Mouse (Mus musculus): Measurements from ENCODE around the gene Gpr4. TPM values are rescaled to one million over a fixed set of nuclear protein-coding genes. Genes with fewer than 3 reads are reported as not detected.

Gene Gpr4
- polyA plus RNA-seq, 1 experiment from 2014 or later, result 0.85 TPM

DNA sequence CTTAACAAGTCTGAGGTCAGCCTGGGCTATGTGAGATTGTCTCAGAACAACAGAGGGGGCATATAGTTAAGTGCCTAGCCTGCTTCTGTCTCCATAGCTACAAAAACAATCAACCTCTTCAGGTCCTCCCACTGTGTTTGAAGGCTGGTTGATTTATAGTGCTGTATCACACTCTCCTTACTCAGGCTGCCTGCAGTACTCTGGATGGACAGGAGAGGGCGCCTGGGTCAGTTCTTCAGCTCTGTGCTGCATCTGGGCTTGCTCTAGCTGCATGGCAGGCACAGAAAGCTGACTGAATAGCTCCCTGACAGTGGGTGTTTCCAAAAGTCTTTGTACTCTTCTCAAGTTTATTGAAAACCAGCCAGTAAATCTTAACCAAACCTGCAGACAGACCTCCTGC is 27.1 kb downstream of the Gpr4 start:
- Histone ChIP-seq H3K27me3 (ENCODE audit: control insufficient read depth, insufficient read depth, low read length) (no peaks in the 10 kb centered on the region), H3K4me2 (replicated peaks; ENCODE audit: low read depth) (no peak overlapping the region), H3K36me3 (ENCODE audit: control insufficient read depth, insufficient read depth, low read length) (peaks cover 4% of the 10 kb centered on the region; the same call in 1 of the 2 replicates), H3K4me1 (replicated peaks; ENCODE audit: control insufficient read depth, insufficient read depth) (0 out of 2 replicates have a peak, but pooled peaks cover 2% of the 10 kb centered on the region), H3K27ac (replicated peaks) (peak overlapping the region; percentile 56), H3K9me3 (ENCODE audit: control insufficient read depth, low read length) (no peaks in the 10 kb centered on the region), H3K9ac (ENCODE audit: low read length) (no peak overlapping the region), H3K4me3 (ENCODE audit: low read depth, low read length) (no peak overlapping the region)
- peak; percentile 85 for ATAC-seq (ENCODE audit: low FRiP score, low TSS enrichment)
- TF ChIP-seq CTCF (IDR thresholded peaks at IDR 0.05; ENCODE audit: low read depth), result peak; percentile 97
- no peak for TF ChIP-seq EP300 (optimal IDR thresholded peaks at IDR 0.05)
- WGBS, result 0% methylated on average over 1 of the region's 1 CpGs
- peak; percentile 93 for DNase-seq (ENCODE audit: low spot score)

DNA sequence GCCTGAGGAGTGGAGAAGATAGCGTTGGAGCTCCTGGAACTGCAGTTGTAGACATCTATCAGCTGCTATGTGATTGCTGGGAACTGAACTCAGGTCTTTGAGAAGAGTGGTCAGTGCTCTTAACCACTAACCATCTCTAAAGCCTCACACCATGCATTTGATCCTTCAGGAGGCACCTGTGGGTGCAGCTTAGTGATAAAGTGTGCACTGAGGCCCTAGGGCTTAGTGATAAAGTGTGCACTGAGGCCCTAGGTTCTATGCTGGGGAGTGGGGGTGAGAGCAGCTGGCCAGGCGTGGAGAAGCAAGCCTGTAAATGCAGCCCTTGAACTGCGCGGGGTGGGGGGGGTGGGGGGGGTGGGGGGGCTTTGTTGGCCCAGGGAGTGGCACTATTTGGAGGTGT is 27.6 kb downstream of the Gpr4 start:
- peaks cover 4% of the 10 kb centered on the region; the same call in 1 of the 2 replicates for H3K36me3 ChIP-seq (ENCODE audit: control insufficient read depth, insufficient read depth, low read length)
- DNase-seq (ENCODE audit: low spot score) (no peak), ATAC-seq (ENCODE audit: low FRiP score, low TSS enrichment) (no peak)
- peak overlapping the region; percentile 56 for H3K27ac ChIP-seq (replicated peaks)
- H3K4me1 ChIP-seq (replicated peaks; ENCODE audit: control insufficient read depth, insufficient read depth), result 0 out of 2 replicates have a peak, but pooled peaks cover 2% of the 10 kb centered on the region
- no peak overlapping the region for H3K4me2 ChIP-seq (replicated peaks; ENCODE audit: low read depth)
- H3K4me3 ChIP-seq (ENCODE audit: low read depth, low read length), result no peak overlapping the region
- no peaks in the 10 kb centered on the region for H3K9me3 ChIP-seq (ENCODE audit: control insufficient read depth, low read length)
- 39% methylated on average over 4 of the region's 4 CpGs for WGBS
- no peaks in the 10 kb centered on the region for H3K27me3 ChIP-seq (ENCODE audit: control insufficient read depth, insufficient read depth, low read length)
- TF ChIP-seq EP300 (optimal IDR thresholded peaks at IDR 0.05) (no peak), CTCF (IDR thresholded peaks at IDR 0.05; ENCODE audit: low read depth) (no peak)
- H3K9ac ChIP-seq (ENCODE audit: low read length), result no peak overlapping the region

DNA sequence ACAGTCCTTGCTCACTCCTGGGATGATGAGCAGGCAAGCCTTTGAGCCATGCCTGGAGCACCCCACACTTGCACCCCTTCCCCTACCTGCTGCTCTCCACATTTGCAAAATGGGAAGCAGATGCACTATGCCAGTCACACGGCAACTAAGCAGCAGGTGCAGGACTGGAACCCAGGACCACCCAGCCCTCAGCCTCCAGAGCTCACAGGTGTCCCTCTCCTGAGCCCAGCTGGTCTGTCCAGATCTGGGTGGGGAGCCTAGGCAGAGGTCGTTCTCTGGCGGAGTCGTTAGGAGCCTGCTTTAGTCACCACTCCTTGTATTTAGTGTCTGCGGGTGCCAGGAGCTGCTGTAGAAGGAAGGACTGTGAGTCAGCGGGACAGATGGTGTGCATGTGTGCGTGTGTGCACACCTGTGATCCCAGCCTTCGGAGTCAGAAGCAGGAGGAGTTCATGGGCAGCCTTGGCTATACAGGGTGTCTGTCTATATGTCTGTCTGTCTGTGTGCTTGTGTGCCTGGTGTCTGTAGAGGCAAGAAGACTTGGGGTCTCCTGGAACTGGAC is 28.6 kb downstream of the Gpr4 start:
- Histone ChIP-seq H3K27me3 (ENCODE audit: control insufficient read depth, insufficient read depth, low read length) (no peaks in the 10 kb centered on the region), H3K4me3 (ENCODE audit: low read depth, low read length) (no peak overlapping the region), H3K4me1 (replicated peaks; ENCODE audit: control insufficient read depth, insufficient read depth) (0 out of 2 replicates have a peak, but pooled peaks cover 2% of the 10 kb centered on the region), H3K27ac (replicated peaks) (peak overlapping the region; percentile 49), H3K9me3 (ENCODE audit: control insufficient read depth, low read length) (no peaks in the 10 kb centered on the region), H3K36me3 (ENCODE audit: control insufficient read depth, insufficient read depth, low read length) (no peaks in the 10 kb centered on the region), H3K4me2 (replicated peaks; ENCODE audit: low read depth) (no peak overlapping the region), H3K9ac (ENCODE audit: low read length) (no peak overlapping the region)
- DNase-seq (ENCODE audit: low spot score) (peak; percentile 54), ATAC-seq (ENCODE audit: low FRiP score, low TSS enrichment) (peak; percentile 74)
- WGBS, result 63% methylated on average over 8 of the region's 8 CpGs
- TF ChIP-seq CTCF (IDR thresholded peaks at IDR 0.05; ENCODE audit: low read depth) (no peak), EP300 (optimal IDR thresholded peaks at IDR 0.05) (no peak)

DNA sequence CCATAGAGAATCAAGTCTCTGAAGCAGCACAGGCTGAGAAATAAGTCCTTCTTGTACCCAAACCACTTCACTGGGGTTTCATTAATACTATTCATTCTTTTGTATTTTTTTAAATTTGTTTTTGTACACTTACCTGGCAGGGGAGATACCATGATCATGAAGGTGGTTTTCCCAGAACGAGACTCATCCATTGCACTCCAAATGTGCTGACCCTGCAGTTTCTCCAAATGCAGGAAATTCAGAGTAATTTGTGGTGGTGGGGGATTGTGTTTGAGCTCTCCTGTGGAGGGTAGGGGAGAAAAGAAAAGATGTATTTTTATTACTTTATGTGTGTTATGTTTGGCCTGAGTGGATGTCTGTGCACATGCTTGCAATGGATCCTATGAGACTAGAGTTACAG is 29.7 kb downstream of the Gpr4 start:
- Histone ChIP-seq H3K4me2 (replicated peaks; ENCODE audit: low read depth) (no peak overlapping the region), H3K9me3 (ENCODE audit: control insufficient read depth, low read length) (no peaks in the 10 kb centered on the region), H3K4me1 (replicated peaks; ENCODE audit: control insufficient read depth, insufficient read depth) (0 out of 2 replicates have a peak, but pooled peaks cover 2% of the 10 kb centered on the region), H3K4me3 (ENCODE audit: low read depth, low read length) (no peak overlapping the region), H3K36me3 (ENCODE audit: control insufficient read depth, insufficient read depth, low read length) (peaks cover 1% of the 10 kb centered on the region; the same call in 1 of the 2 replicates), H3K27me3 (ENCODE audit: control insufficient read depth, insufficient read depth, low read length) (no peaks in the 10 kb centered on the region), H3K27ac (replicated peaks) (no peak overlapping the region), H3K9ac (ENCODE audit: low read length) (no peak overlapping the region)
- no peak for TF ChIP-seq EP300 (optimal IDR thresholded peaks at IDR 0.05)
- no peak for TF ChIP-seq CTCF (IDR thresholded peaks at IDR 0.05; ENCODE audit: low read depth)
- DNase-seq (ENCODE audit: low spot score), result no peak
- WGBS, result 78% methylated on average over 1 of the region's 1 CpGs
- no peak for ATAC-seq (ENCODE audit: low FRiP score, low TSS enrichment)

DNA sequence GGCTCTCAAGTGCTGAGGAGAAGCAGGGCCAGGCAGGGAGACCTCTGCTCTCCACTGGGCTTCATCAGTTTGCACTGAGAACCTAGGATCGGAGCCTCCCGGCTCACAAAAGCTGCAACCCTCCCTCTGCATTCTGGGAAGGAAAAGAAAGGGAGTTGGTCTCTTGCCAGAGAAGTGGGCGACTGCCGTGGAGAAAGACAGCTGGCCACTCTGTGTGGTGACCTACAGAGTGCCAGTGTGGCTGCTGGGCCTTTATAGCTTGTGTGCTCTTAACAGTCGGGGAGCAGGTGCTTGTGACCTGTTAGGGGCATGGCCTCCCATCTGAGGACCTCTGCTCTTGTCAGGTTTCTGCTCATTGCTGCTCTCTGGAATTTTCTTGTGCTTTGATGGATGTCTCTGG is 31.5 kb downstream of the Gpr4 start:
- Histone ChIP-seq H3K27me3 (ENCODE audit: control insufficient read depth, insufficient read depth, low read length) (no peaks in the 10 kb centered on the region), H3K4me3 (ENCODE audit: low read depth, low read length) (no peak overlapping the region), H3K27ac (replicated peaks) (no peak overlapping the region), H3K9ac (ENCODE audit: low read length) (no peak overlapping the region), H3K36me3 (ENCODE audit: control insufficient read depth, insufficient read depth, low read length) (peaks cover 4% of the 10 kb centered on the region; the same call in 1 of the 2 replicates), H3K4me2 (replicated peaks; ENCODE audit: low read depth) (no peak overlapping the region), H3K4me1 (replicated peaks; ENCODE audit: control insufficient read depth, insufficient read depth) (0 out of 2 replicates have a peak, but pooled peaks cover 2% of the 10 kb centered on the region), H3K9me3 (ENCODE audit: control insufficient read depth, low read length) (no peaks in the 10 kb centered on the region)
- TF ChIP-seq EP300 (optimal IDR thresholded peaks at IDR 0.05) (no peak), CTCF (IDR thresholded peaks at IDR 0.05; ENCODE audit: low read depth) (no peak)
- DNase-seq (ENCODE audit: low spot score), result no peak
- ATAC-seq (ENCODE audit: low FRiP score, low TSS enrichment), result no peak
- WGBS, result 64% methylated on average over 5 of the region's 5 CpGs

DNA sequence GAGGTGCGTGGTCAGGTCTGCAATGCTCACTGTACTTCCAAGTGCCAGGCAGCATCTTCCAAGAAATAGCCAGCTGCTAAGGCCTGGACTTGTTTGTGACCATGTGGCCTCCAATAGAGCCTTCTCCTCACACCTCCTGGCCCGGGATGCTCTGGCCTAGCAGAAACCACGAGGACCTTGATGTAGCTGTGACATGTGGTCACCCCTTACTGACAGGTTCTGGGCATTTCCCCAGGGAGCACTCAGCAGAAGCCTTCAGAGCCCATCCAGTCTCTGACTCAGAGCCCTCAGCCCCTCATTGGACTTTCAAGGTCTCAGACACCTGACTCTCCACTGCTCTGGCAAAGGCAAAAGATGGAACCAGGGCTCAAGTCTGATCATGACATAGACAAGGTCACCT is 32.7 kb downstream of the Gpr4 start:
- H3K4me1 ChIP-seq (replicated peaks; ENCODE audit: control insufficient read depth, insufficient read depth), result no peaks in the 10 kb centered on the region
- no peak overlapping the region for H3K9ac ChIP-seq (ENCODE audit: low read length)
- H3K9me3 ChIP-seq (ENCODE audit: control insufficient read depth, low read length), result no peaks in the 10 kb centered on the region
- 90% methylated on average over 3 of the region's 3 CpGs for WGBS
- no peak overlapping the region for H3K4me2 ChIP-seq (replicated peaks; ENCODE audit: low read depth)
- no peak for DNase-seq (ENCODE audit: low spot score)
- peaks cover 4% of the 10 kb centered on the region; the same call in 1 of the 2 replicates for H3K36me3 ChIP-seq (ENCODE audit: control insufficient read depth, insufficient read depth, low read length)
- TF ChIP-seq EP300 (optimal IDR thresholded peaks at IDR 0.05) (no peak), CTCF (IDR thresholded peaks at IDR 0.05; ENCODE audit: low read depth) (no peak)
- H3K4me3 ChIP-seq (ENCODE audit: low read depth, low read length), result no peak overlapping the region
- H3K27ac ChIP-seq (replicated peaks), result no peak overlapping the region
- no peaks in the 10 kb centered on the region for H3K27me3 ChIP-seq (ENCODE audit: control insufficient read depth, insufficient read depth, low read length)
- ATAC-seq (ENCODE audit: low FRiP score, low TSS enrichment), result no peak

Data from stomach, postnatal 0 days (tissue).